Mouse (Mus musculus) thymus, adult 2 months (tissue): Measurements from ENCODE around the gene Rreb1. TPM values are rescaled to one million over a fixed set of nuclear protein-coding genes. Genes with fewer than 3 reads are reported as not detected.

ENCODE experiments used
- DNase-seq: peaks from one replicate; pipeline ENCODE4 v3.0.0; 2021
- H3K27ac ChIP-seq: fragments of 200-500 bp; 2 replicates; pipeline ENCODE4 v1.5.1; 2012; ENCODE audit warnings: low read length, control low read depth; ENCODE audit not compliant: control insufficient read depth, insufficient read depth
- H3K27me3 ChIP-seq: fragments of 200-500 bp; 2 replicates; pipeline ENCODE4 v1.6.1; 2012; ENCODE audit warnings: mild to moderate bottlenecking, low read length, moderate library complexity, mixed read lengths; ENCODE audit not compliant: control insufficient read depth, insufficient read depth
- H3K36me3 ChIP-seq: fragments of 200-500 bp; 2 replicates; pipeline ENCODE4 v1.6.1; 2012; ENCODE audit warnings: mild to moderate bottlenecking, low read length, moderate library complexity; ENCODE audit not compliant: control insufficient read depth, insufficient read depth
- H3K4me1 ChIP-seq: fragments of 200-500 bp; replicated peaks from 2 replicates; pipeline ENCODE4 v1.6.1; 2012; ENCODE audit warnings: low read length; ENCODE audit not compliant: control insufficient read depth, insufficient read depth
- H3K4me3 ChIP-seq: fragments of 200-500 bp; 2 replicates; pipeline ENCODE4 v1.5.1; 2012; ENCODE audit warnings: mild to moderate bottlenecking, low read length, control low read depth, moderate library complexity; ENCODE audit not compliant: control insufficient read depth, insufficient read depth
- CTCF ChIP-seq: fragments of 200-500 bp; IDR thresholded peaks from 2 replicates; pipeline ENCODE4 v1.5.1; 2012; ENCODE audit warnings: mild to moderate bottlenecking, control low read depth, low read length, moderate library complexity, borderline replicate concordance; ENCODE audit not compliant: control insufficient read depth, poor library complexity, insufficient read depth; ENCODE audit errors: extremely low read depth
- POLR2A ChIP-seq: fragments of 200-500 bp; IDR thresholded peaks from 2 replicates; pipeline ENCODE4 v1.6.1; 2012; ENCODE audit warnings: mild to moderate bottlenecking, low read length, control low read depth, moderate library complexity; ENCODE audit not compliant: control insufficient read depth, poor library complexity, insufficient read depth; ENCODE audit errors: extremely low read depth
- WGBS: fragments of 180-500 bp; shearing (Covaris S2); methylation state at CpG from one replicate; pipeline ENCODE4 v1.1.7; 2018; 5-methylcytosine and 5-hydroxymethylcytosine counted together
- polyA plus RNA-seq: library from polyadenylated mRNA; depleted of rRNA; stranded (reverse); fragments of >200 nt; gene quantifications from 2 replicates; pipeline ENCODE4 v1.2.3, GENCODE M21; 2012

Rreb1 gene
- polyA plus RNA-seq, 1 experiment = 37.5 TPM

GRCm38 (mm10) chr13:37760957-37761941, 17.0 kb upstream of the Rreb1 start:
- H3K36me3 ChIP-seq = no peaks in the 10 kb centered on the region
- no peaks in the 10 kb centered on the region for H3K27me3 ChIP-seq
- TF ChIP-seq CTCF (no peak), POLR2A (no peak)
- no peak for DNase-seq
- H3K4me1 ChIP-seq = peaks cover 21% of the 10 kb centered on the region
- H3K27ac ChIP-seq = no peak overlapping the region
- no peak overlapping the region for H3K4me3 ChIP-seq
- WGBS = 68% methylated on average over 23 of the region's 23 CpGs

- Histone ChIP-seq H3K4me3 (no peak overlapping the region), H3K4me1 (peaks cover 21% of the 10 kb centered on the region), H3K36me3 (no peaks in the 10 kb centered on the region), H3K27ac (no peak overlapping the region), H3K27me3 (no peaks in the 10 kb centered on the region)
- no peak for TF ChIP-seq CTCF
- TF ChIP-seq POLR2A = no peak
- DNase-seq = no peak
- 95% methylated on average over 9 of the region's 9 CpGs for WGBS
These were observed 14.3 kb upstream of the Rreb1 start for GRCm38 (mm10) chr13:37763800-37764407.

- no peaks in the 10 kb centered on the region for H3K27me3 ChIP-seq
- TF ChIP-seq POLR2A (no peak), CTCF (no peak)
- no peaks in the 10 kb centered on the region for H3K4me1 ChIP-seq
- H3K27ac ChIP-seq = no peak overlapping the region
- DNase-seq = no peak
- no peaks in the 10 kb centered on the region for H3K36me3 ChIP-seq
- H3K4me3 ChIP-seq = no peak overlapping the region
- 94% methylated on average over 1 of the region's 1 CpGs for WGBS
These were observed 8.4 kb upstream of the Rreb1 start for GRCm38 (mm10) chr13:37769777-37770176.

- Histone ChIP-seq H3K4me1 (peaks cover 10% of the 10 kb centered on the region), H3K27me3 (no peaks in the 10 kb centered on the region), H3K36me3 (no peaks in the 10 kb centered on the region), H3K4me3 (no peak overlapping the region), H3K27ac (no peak overlapping the region)
- TF ChIP-seq CTCF = no peak
- no peak for DNase-seq
These were observed 4.7 kb upstream of the Rreb1 start for GRCm38 (mm10) chr13:37773476-37773875.

DNA sequence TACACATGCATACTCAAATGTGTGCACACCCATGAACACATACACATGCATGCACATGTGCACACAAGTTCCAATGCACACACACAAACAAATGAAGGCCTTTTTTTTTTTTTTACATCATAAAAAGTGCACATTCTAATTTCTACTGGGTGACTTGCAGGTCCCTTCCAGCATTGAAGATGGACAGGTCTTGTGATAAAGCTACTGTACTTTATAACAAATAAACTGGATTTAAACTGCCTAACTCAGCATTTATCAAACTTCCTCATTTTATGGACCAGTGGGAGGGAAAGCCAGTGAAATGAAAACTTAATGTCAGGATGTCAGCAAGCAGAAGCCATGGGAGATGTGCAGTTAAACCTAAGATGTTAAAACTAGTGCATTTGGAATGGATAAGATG, 1.5 kb upstream of the Rreb1 start:
- Histone ChIP-seq H3K27ac (no peak overlapping the region), H3K27me3 (no peaks in the 10 kb centered on the region), H3K4me1 (peaks cover 20% of the 10 kb centered on the region), H3K36me3 (no peaks in the 10 kb centered on the region), H3K4me3 (no peak overlapping the region)
- no peak for TF ChIP-seq CTCF
- no peak for TF ChIP-seq POLR2A
- DNase-seq = no peak

DNA sequence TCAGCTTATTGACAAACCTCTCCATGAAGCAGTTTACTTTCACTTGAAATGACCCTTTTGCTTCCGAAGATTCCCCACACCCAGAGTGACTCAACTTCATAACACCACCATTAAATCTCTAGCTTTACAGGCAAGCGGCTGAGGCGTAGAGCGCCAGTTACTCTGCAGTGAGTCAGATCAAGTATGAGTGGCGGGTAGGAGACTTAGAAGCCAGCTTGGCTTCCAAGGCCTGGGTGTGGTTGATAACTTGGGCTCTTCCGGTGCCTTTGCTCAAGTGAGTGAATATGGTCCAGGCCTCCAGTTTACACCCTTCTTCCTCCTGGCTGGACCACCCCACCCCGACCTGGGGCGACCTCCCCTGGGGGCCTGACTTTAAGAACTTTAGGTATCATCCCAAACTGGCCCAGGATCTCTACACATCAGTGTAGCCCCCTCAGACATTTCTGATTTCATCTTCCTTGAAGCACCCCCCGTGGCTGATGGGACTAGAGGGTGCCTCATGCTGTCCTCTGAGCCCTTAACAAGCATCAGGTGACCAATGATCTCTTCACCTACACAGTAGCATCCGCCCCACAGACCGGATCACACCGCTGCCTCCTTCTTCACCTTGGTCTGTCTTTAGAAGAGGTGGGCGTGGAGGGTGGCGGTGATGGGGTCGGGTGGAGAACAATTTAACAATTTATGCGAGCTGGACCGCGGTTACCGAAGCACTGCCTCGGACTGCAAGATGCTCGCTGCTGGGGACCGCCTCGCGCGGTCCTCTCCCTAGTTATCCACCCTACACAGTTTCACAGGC, 651 bp upstream of the Rreb1 start:
- DNase-seq = peak; percentile 30
- TF ChIP-seq POLR2A (no peak), CTCF (no peak)
- 64% methylated on average over 25 of the region's 25 CpGs for WGBS

More for the DNA sequence above, 651 bp upstream of the Rreb1 start:
- Histone ChIP-seq H3K36me3 (no peaks in the 10 kb centered on the region), H3K27ac (no peak overlapping the region; the same call in 1 of the 2 replicates), H3K4me1 (peaks cover 25% of the 10 kb centered on the region), H3K27me3 (no peaks in the 10 kb centered on the region), H3K4me3 (peak overlapping the region; percentile 74)
